Comparison of ENCODE assay signal across 8 mouse cellular contexts in the genomic region with DNA sequence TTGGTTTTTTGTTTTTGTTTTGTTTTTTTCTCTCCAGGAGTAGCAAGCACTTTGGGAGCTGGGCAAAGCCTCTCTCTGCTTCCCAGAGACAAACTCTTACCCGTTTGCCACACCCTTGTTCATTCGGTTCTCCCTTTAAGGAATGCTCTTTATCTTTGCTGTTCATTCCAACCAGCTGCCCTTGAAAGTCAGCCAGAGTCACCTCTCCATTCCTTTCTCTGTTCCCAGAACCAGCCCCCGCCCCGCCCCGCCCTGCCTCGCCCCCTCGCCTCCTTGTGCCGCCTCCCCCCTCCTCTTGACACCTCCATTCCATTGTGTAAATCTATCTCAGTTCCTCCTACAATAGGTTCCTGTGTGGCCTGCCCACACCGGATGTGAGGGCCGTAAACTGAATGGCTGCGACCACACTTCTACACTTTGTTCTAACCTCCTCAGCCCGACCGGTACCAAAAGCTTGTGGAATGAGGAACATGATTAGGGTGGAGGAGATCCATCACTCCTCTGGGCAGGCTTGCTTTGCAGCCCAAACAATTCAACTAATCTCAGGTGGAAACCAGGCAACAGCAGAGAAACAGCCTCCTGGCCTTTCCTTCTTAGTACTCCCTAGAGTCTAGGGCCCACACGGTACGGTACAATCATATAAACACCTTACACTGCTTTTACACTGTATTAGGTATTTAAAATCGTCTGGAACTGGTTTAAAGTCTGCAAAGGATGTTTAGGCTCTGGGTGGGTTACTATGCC. TPM values are rescaled to one million over a fixed set of nuclear protein-coding genes. Genes with fewer than 3 reads are reported as not detected.
DNase-seq lines count a peak whose midpoint lies in the region; ATAC-seq and TF ChIP-seq lines count a peak whose summit lies in the region.

No protein-coding gene starts in this region.

- no peaks in the 10 kb centered on the region for H3K9me3 ChIP-seq in lung, embryonic 14.5 days (ENCODE audit: low read depth, low read length)

- H3K27ac ChIP-seq in lung, embryonic 14.5 days (ENCODE audit: low read depth): peak overlapping the region; percentile 76

- no peak for TF ChIP-seq CTCF in lung, embryonic 14.5 days (IDR thresholded peaks at IDR 0.05; ENCODE audit: low read depth)

- ATAC-seq in lung, embryonic 14.5 days (ENCODE audit: insufficient read depth): peak; percentile 84

- DNase-seq in thymus, postnatal 0 days (ENCODE audit: low spot score): peak; percentile 37
- DNase-seq in thymus, postnatal 36 days: no peak
- peak; percentile 64 to 71 for DNase-seq in heart, postnatal 10 days
- DNase-seq in lung, embryonic 14.5 days: peak; percentile 47
- DNase-seq in thymus, postnatal 25 days: peak; percentile 11
- DNase-seq in right cerebral cortex, postnatal 4 days: no peak
- DNase-seq in cerebellum, adult 9-10 months: no peak
- DNase-seq in urinary bladder, postnatal 14 days (ENCODE audit: low spot score): no peak

- intact Hi-C loops in heart, postnatal 10 days (cut with DNase I): no loop called here

- H3K36me3 ChIP-seq in lung, embryonic 14.5 days (ENCODE audit: insufficient read depth): no peaks in the 10 kb centered on the region

- H3K27me3 ChIP-seq in lung, embryonic 14.5 days (ENCODE audit: insufficient read depth, low read length): no peaks in the 10 kb centered on the region

- H3K4me1 ChIP-seq in lung, embryonic 14.5 days (ENCODE audit: insufficient read depth): peaks cover 8% of the 10 kb centered on the region; the same call in 1 of the 2 replicates

- H3K4me3 ChIP-seq in lung, embryonic 14.5 days (ENCODE audit: low read depth, low read length): no peak overlapping the region

- peak overlapping the region; percentile 15; the same call in 1 of the 2 replicates for H3K4me2 ChIP-seq in lung, embryonic 14.5 days

- 16% methylated on average over 15 of the region's 16 CpGs for WGBS in lung, embryonic 14.5 days

- H3K9ac ChIP-seq in lung, embryonic 14.5 days: no peak overlapping the region

RNA-seq across cellular contexts. Expression of a gene that starts 9.5 kb away (rescaled TPM):
- polyA plus RNA-seq in thymus, postnatal 0 days (2015; fragmentation: Nextera tagmentation; extraction: Ambion mirVana): 0.77 and 0.82 TPM in 2 replicates
- 10 to 100 TPM in 1 of 2 experiments, 1 to 10 TPM in 1; 9.3 to 12.8 TPM for total RNA-seq in heart, postnatal 10 days (2021)
- 2.5 and 3.2 TPM in 2 replicates for polyA plus RNA-seq in lung, embryonic 14.5 days (2014; fragmentation: Nextera tagmentation; extraction: Ambion mirVana)

Comparison
In these comparisons a context has a peak if more than half of its experiments do, and no peak if none do; other contexts are left out.
1. DNase-seq: peak in thymus, postnatal 0 days (single experiment), heart, postnatal 10 days (2 of 2), lung, embryonic 14.5 days (single experiment) and thymus, postnatal 25 days (single experiment); none in thymus, postnatal 36 days (0 of 2), right cerebral cortex, postnatal 4 days (single experiment), cerebellum, adult 9-10 months (single experiment) and urinary bladder, postnatal 14 days (single experiment).